Comparison of ENCODE assay signal across 9 mouse cellular contexts in genomic region chr4:133391185-133392040, GRCm38 (mm10). TPM values are rescaled to one million over a fixed set of nuclear protein-coding genes. Genes with fewer than 3 reads are reported as not detected.
DNase-seq lines count a peak whose midpoint lies in the region; ATAC-seq lines count a peak whose summit lies in the region.
"Had no signal": no experiment of that assay in that cellular context is flagged by ENCODE, and none has a peak within 500 bp of the region (broad histone marks: within the 10 kb centered on the region; RNA-seq: fewer than 3 reads in every experiment).

No protein-coding gene starts in this region.

- no peaks in the 10 kb centered on the region for H3K9me3 ChIP-seq in stomach, embryonic 15.5 days

- no peak overlapping the region for H3K4me3 ChIP-seq in stomach, embryonic 15.5 days (replicated peaks)

- WGBS in stomach, embryonic 15.5 days, result 64% methylated on average over 18 of the region's 18 CpGs

- intact Hi-C loops in left cerebral cortex, postnatal 25 days (cut with DNase I), result no loop called here

- DNase-seq in frontal cortex, postnatal 14 days (ENCODE audit: low spot score in 2 of 2), result no peak
- DNase-seq in right cerebral cortex, adult 18-20 months, result peak; percentile 81
- DNase-seq in right cerebral cortex, postnatal 4 days, result no peak
- DNase-seq in left cerebral cortex, postnatal 25 days (ENCODE audit: low spot score in 2 of 2), result peak; percentile 58 to 85
- no peak for DNase-seq in spleen, postnatal 10 days (ENCODE audit: low spot score in 2 of 2)
- DNase-seq in embryo, embryonic 10.5 days (ENCODE audit: low spot score), result no peak

- H3K27me3 ChIP-seq in stomach, embryonic 15.5 days (replicated peaks), result no peaks in the 10 kb centered on the region
- H3K27me3 ChIP-seq: CH12.LX had no signal

- H3K27ac ChIP-seq in stomach, embryonic 15.5 days, result peak overlapping the region; percentile 81

- H3K4me1 ChIP-seq in stomach, embryonic 15.5 days, result peaks cover 53% of the 10 kb centered on the region

- ATAC-seq in frontal cortex, adult (ENCODE audit: low TSS enrichment), result peak; percentile 92
- no peak for ATAC-seq in stomach, embryonic 15.5 days (ENCODE audit: insufficient read depth, low FRiP score, low read depth)

- H3K4me2 ChIP-seq in stomach, embryonic 15.5 days, result no peak overlapping the region; the same call in 1 of the 2 replicates

- no peaks in the 10 kb centered on the region for H3K36me3 ChIP-seq in stomach, embryonic 15.5 days

- H3K9ac ChIP-seq in stomach, embryonic 15.5 days, result no peak overlapping the region

RNA-seq across cellular contexts. Expression of gene Slc9a1, which starts 21.9 kb away (rescaled TPM):
- 10 to 100 TPM; 46.0 to 51.9 TPM for total RNA-seq in left cerebral cortex, postnatal 25 days (2021)
- 8.8 and 9.3 TPM in 2 replicates for polyA plus RNA-seq in stomach, embryonic 15.5 days (2015; fragmentation: Nextera tagmentation; extraction: Ambion mirVana)

RNA-seq across cellular contexts. Expression of gene Wdtc1, which starts 38.1 kb away (rescaled TPM):
- total RNA-seq in left cerebral cortex, postnatal 25 days (2021), result 10 to 100 TPM; 58.0 to 59.7 TPM
- 18.6 and 24.2 TPM in 2 replicates for polyA plus RNA-seq in stomach, embryonic 15.5 days (2015; fragmentation: Nextera tagmentation; extraction: Ambion mirVana)

Comparison
In these comparisons a context has a peak if more than half of its experiments do, and no peak if none do; other contexts are left out.
1. DNase-seq: peak in right cerebral cortex, adult 18-20 months (single experiment) and left cerebral cortex, postnatal 25 days (2 of 2); none in frontal cortex, postnatal 14 days (0 of 2), right cerebral cortex, postnatal 4 days (single experiment), spleen, postnatal 10 days (0 of 2) and embryo, embryonic 10.5 days (single experiment).